Mouse (Mus musculus): ENCODE data around the gene Rhebl1. TPM values are rescaled to one million over a fixed set of nuclear protein-coding genes. Genes with fewer than 3 reads are reported as not detected.

Rhebl1 gene
- total and polyA plus RNA-seq, 3 experiments = 10.1 to 16.6 TPM; not detected in 1

DNA sequence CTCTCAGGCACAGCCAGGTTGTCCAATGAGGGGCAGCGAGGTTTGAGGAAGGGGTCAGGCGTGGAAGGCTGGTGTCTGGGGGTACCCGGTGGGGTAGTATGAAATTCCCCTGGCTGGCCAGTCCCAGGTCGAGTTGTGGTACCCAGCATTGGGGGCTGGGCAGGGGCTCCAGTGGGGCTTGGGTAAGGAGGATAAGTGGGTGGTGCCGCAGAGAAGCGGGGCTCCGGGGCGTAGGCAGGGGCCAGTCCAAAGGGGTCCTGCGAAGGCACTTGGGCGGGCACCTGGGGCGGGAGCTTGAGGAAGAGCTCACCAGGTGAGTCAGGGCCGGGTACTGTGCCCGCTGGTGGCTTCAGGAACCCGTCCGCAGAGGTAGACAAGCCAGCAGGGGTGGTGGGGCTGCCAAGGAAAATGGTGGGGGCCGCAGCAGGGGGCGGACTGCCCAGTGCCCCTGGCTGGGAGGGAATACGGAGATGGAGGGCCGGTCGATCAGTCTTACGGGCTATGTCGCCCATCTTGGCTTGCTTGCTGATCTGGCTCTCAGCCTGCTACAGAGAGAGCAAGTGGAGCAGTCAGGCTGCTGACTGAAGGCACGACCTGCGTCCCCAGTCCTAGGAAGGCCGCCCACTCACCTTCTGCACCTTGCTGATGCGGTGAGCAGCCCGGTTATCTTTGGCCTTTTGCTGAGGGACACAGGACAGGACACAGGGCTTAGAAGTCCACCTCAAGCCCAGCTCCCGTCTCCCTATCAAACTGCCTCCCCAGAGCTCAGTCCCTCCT lies 41.0 kb downstream of the Rhebl1 start:
- Histone ChIP-seq H3K9ac (ENCODE audit: control insufficient read depth, low read depth, low read length, poor library complexity, severe bottlenecking) (no peak overlapping the region), H3K27ac (ENCODE audit: control insufficient read depth, low read depth, low read length) (no peak overlapping the region), H3K4me1 (ENCODE audit: control insufficient read depth in 1 of 2, insufficient read depth in 2 of 2, low read length in 2 of 2) (no peaks in the 10 kb centered on the region), H3K9me3 (replicated peaks; ENCODE audit: insufficient read depth, low read length) (no peaks in the 10 kb centered on the region), H3K27me3 (ENCODE audit: control insufficient read depth in 1 of 2, insufficient read depth in 2 of 2, low read length in 2 of 2) (no peaks in the 10 kb centered on the region), H3K4me3 (ENCODE audit: control insufficient read depth in 1 of 2, insufficient read depth in 1 of 2, low read depth in 2 of 2, low read length in 2 of 2) (no peak overlapping the region), H3K36me3 (ENCODE audit: control insufficient read depth in 1 of 2, insufficient read depth in 2 of 2, low read length in 2 of 2) (peaks cover 0 to 26% of the 10 kb centered on the region in 2 experiments; a peak in 2 of 4 replicates), H3K79me2 (ENCODE audit: control insufficient read depth, insufficient read depth, low read length, poor library complexity) (no peaks in the 10 kb centered on the region; the same call in 1 of the 2 replicates)
- no peak for TF ChIP-seq TBP (IDR thresholded peaks at IDR 0.05; ENCODE audit: low read depth, low read length)
- no peak for DNase-seq (ENCODE audit: low read depth, low spot score)

DNA sequence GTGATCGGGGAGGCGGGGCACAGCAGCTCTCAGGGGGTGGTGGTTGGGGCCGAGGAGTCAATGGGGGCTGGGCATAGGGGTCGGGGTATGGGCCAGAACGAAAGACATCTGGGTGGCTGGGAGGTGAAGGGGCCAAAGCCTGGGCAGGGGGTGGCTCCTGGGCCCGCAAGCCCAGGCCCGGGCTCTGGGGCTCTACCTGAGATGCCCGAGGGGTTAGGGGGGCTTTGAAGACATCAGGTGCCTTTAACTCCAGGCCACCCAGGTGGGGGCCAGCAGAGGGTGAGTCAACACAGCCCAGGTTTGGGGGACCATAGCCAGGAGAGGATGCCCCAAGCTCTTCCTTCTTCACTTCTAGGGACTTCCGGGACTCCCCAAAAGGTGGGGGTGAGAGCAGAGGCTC lies 41.6 kb downstream of the Rhebl1 start:
- TF ChIP-seq ELF1 (IDR thresholded peaks at IDR 0.05; ENCODE audit: low read depth, low read length) (no peak), E2F4 (IDR thresholded peaks at IDR 0.05; ENCODE audit: borderline replicate concordance, low read depth, low read length) (no peak), RCOR1 (IDR thresholded peaks at IDR 0.05; ENCODE audit: low read depth, low read length) (no peak), USF2 (IDR thresholded peaks at IDR 0.05; ENCODE audit: borderline replicate concordance in 1 of 2, insufficient read depth in 1 of 2, low read depth in 1 of 2, low read length in 2 of 2) (no peak), GATA1 (IDR thresholded peaks at IDR 0.05; ENCODE audit: low read depth, low read length) (no peak), RAD21 (IDR thresholded peaks at IDR 0.05; ENCODE audit: low read depth, low read length) (no peak), ZKSCAN1 (IDR thresholded peaks at IDR 0.05; ENCODE audit: low read depth, low read length) (no peak), USF1 (IDR thresholded peaks at IDR 0.05; ENCODE audit: low read depth, low read length) (no peak), HCFC1 (IDR thresholded peaks at IDR 0.05; ENCODE audit: low read depth, low read length) (no peak), KAT2A (conservative IDR thresholded peaks at IDR 0.05; ENCODE audit: low read depth, low read length) (no peak), ZC3H11A (IDR thresholded peaks at IDR 0.05; ENCODE audit: low read depth, low read length) (no peak), SIN3A (IDR thresholded peaks at IDR 0.05; ENCODE audit: low read length) (no peak), UBTF (IDR thresholded peaks at IDR 0.05; ENCODE audit: borderline replicate concordance, insufficient read depth, low read depth, low read length) (no peak), TBP (IDR thresholded peaks at IDR 0.05; ENCODE audit: low read depth, low read length) (no peak), JUND (IDR thresholded peaks at IDR 0.05; ENCODE audit: low read depth, low read length) (no peak), NRF1 (IDR thresholded peaks at IDR 0.05; ENCODE audit: insufficient read depth, low read depth, low read length, poor library complexity, severe bottlenecking) (no peak), NELFE (IDR thresholded peaks at IDR 0.05; ENCODE audit: low read depth, low read length) (no peak)
- no peaks in the 10 kb centered on the region for H3K9me3 ChIP-seq (replicated peaks; ENCODE audit: insufficient read depth, low read length)
- no peaks in the 10 kb centered on the region for H3K4me1 ChIP-seq (ENCODE audit: control insufficient read depth in 1 of 2, insufficient read depth in 2 of 2, low read length in 2 of 2)

More for the DNA sequence above, 41.6 kb downstream of the Rhebl1 start:
- no peak for DNase-seq (ENCODE audit: low read depth, low spot score)
- H3K27me3 ChIP-seq (ENCODE audit: control insufficient read depth in 1 of 2, insufficient read depth in 2 of 2, low read length in 2 of 2) = no peaks in the 10 kb centered on the region
- H3K9ac ChIP-seq (ENCODE audit: control insufficient read depth, low read depth, low read length, poor library complexity, severe bottlenecking) = no peak overlapping the region
- H3K27ac ChIP-seq (ENCODE audit: control insufficient read depth, low read depth, low read length) = no peak overlapping the region
- peaks cover 0 to 29% of the 10 kb centered on the region in 2 experiments; a peak in 2 of 4 replicates for H3K36me3 ChIP-seq (ENCODE audit: control insufficient read depth in 1 of 2, insufficient read depth in 2 of 2, low read length in 2 of 2)
- no peaks in the 10 kb centered on the region; the same call in 1 of the 2 replicates for H3K79me2 ChIP-seq (ENCODE audit: control insufficient read depth, insufficient read depth, low read length, poor library complexity)
- H3K4me3 ChIP-seq (ENCODE audit: control insufficient read depth in 1 of 2, insufficient read depth in 1 of 2, low read depth in 2 of 2, low read length in 2 of 2) = no peak overlapping the region
